Mouse (Mus musculus) adrenal gland (tissue): ENCODE measurements around the gene Pabpc1l.

Experiments
- intact Hi-C: fragments of 180-260 bp; cut with DNase I; formaldehyde crosslinking; loops from one replicate; pipeline ENCODE4 v1.15.1; 2025
- long read RNA-seq, 2 experiments: library from polyadenylated mRNA; unstranded; transcript quantifications; one replicate each; pipeline ENCODE4 v2.0.0; 2020; ENCODE audit warnings: borderline replicate concordance in 1 of 2; ENCODE audit not compliant: insufficient replicate concordance in 1 of 2

The Pabpc1l gene
- long read RNA-seq, experiment 1, partial matches to known transcripts, result 2 of 3 reads
- long read RNA-seq, experiment 1, other reads (novel, unspliced or antisense), result 0 of 3 reads
- long read RNA-seq, experiment 2, result 0 reads

- intact Hi-C loops, result no loop called here
Measured at GRCm38 (mm10) chr2:164025150-164025549, at the start of gene Pabpc1l. Gene Pabpc1l, plus strand, starts transcription at chr2:164025450.

GRCm38 (mm10) chr2:163976448-163976847 lies 48.8 kb upstream of the Pabpc1l start:
- intact Hi-C loops, result no loop called here

GRCm38 (mm10) chr2:163987233-163987632 lies 38.0 kb upstream of the Pabpc1l start:
- intact Hi-C loops, result no loop called here

GRCm38 (mm10) chr2:163992871-163993270 lies 32.4 kb upstream of the Pabpc1l start:
- intact Hi-C loops, result no loop called here

GRCm38 (mm10) chr2:163994654-163994976 lies 30.6 kb upstream of the Pabpc1l start, which contains the start of gene Ywhab:
Gene Ywhab, plus strand, starts transcription at chr2:163994960.
- intact Hi-C loops, result no loop called here

- intact Hi-C loops, result no loop called here
Measured at GRCm38 (mm10) chr2:163994977-163995862, 30.0 kb upstream of the Pabpc1l start.

GRCm38 (mm10) chr2:163996275-163996674 lies 29.0 kb upstream of the Pabpc1l start:
- intact Hi-C loops, result no loop called here

GRCm38 (mm10) chr2:163996899-163997298 lies 28.4 kb upstream of the Pabpc1l start:
- intact Hi-C loops, result no loop called here

GRCm38 (mm10) chr2:163998981-163999380 lies 26.3 kb upstream of the Pabpc1l start:
- intact Hi-C loops, result no loop called here

- intact Hi-C loops, result no loop called here
Measured at GRCm38 (mm10) chr2:164002637-164003036, 22.6 kb upstream of the Pabpc1l start.

- intact Hi-C loops, result no loop called here
Measured at GRCm38 (mm10) chr2:164004503-164004902, 20.7 kb upstream of the Pabpc1l start.

GRCm38 (mm10) chr2:164006932-164007331 lies 18.3 kb upstream of the Pabpc1l start:
- intact Hi-C loops, result loop anchor here (5.0 kb wide), 1 partner anchor 60 kb away; no protein-coding TSS in a partner anchor

GRCm38 (mm10) chr2:164007547-164007946 lies 17.7 kb upstream of the Pabpc1l start:
- intact Hi-C loops, result loop anchor here (5.0 kb wide), 1 partner anchor 60 kb away; no protein-coding TSS in a partner anchor

- intact Hi-C loops, result loop anchor here (5.0 kb wide), 1 partner anchor 59 kb away; no protein-coding TSS in a partner anchor
Measured at GRCm38 (mm10) chr2:164007987-164008545, 17.2 kb upstream of the Pabpc1l start.

- intact Hi-C loops, result loop anchor here (5.0 kb wide), 1 partner anchor 58 kb away; no protein-coding TSS in a partner anchor
Measured at GRCm38 (mm10) chr2:164009227-164009626, 16.0 kb upstream of the Pabpc1l start.

- intact Hi-C loops, result no loop called here
Measured at GRCm38 (mm10) chr2:164010496-164010895, 14.8 kb upstream of the Pabpc1l start.

- intact Hi-C loops, result no loop called here
Measured at GRCm38 (mm10) chr2:164010944-164011343, 14.3 kb upstream of the Pabpc1l start.

GRCm38 (mm10) chr2:164015304-164015703 lies 9.9 kb upstream of the Pabpc1l start:
- intact Hi-C loops, result no loop called here

GRCm38 (mm10) chr2:164018910-164019309 lies 6.3 kb upstream of the Pabpc1l start:
- intact Hi-C loops, result no loop called here

GRCm38 (mm10) chr2:164019943-164020342 lies 5.3 kb upstream of the Pabpc1l start:
- intact Hi-C loops, result no loop called here

GRCm38 (mm10) chr2:164022104-164022503 lies 3.1 kb upstream of the Pabpc1l start:
- intact Hi-C loops, result no loop called here

- intact Hi-C loops, result no loop called here
Measured at GRCm38 (mm10) chr2:164031147-164031546, 5.9 kb downstream of the Pabpc1l start.
